Mouse (Mus musculus): Measurements from ENCODE around the gene Epn1.
A peak's percentile ranks its signal among the peaks of the same experiment; 100 is the strongest.
"Not testable (repeated sequence)": the region's sequence is repeated elsewhere in the genome, so short reads cannot be mapped to it uniquely, and the experiment has no call there.

Gene Epn1

GRCm38 (mm10) chr7:5059421-5059820 lies 20.6 kb upstream of the Epn1 start:
- DNase-seq = no peak

- peak; percentile 93 for DNase-seq
These were observed 19.8 kb upstream of the Epn1 start for GRCm38 (mm10) chr7:5060239-5060731.

GRCm38 (mm10) chr7:5060944-5061773 lies 18.9 kb upstream of the Epn1 start:
- DNase-seq = peak; percentile 99

- DNase-seq = peak; percentile 94
These were observed 18.2 kb upstream of the Epn1 start, which contains the start of gene U2af2 for GRCm38 (mm10) chr7:5061774-5062359. U2af2 (plus strand) TSS chr7:5062143.

- DNase-seq = peak; percentile 87
These were observed 17.6 kb upstream of the Epn1 start for GRCm38 (mm10) chr7:5062360-5063001.

- no peak for DNase-seq
These were observed 15.1 kb upstream of the Epn1 start for GRCm38 (mm10) chr7:5064886-5065285.

GRCm38 (mm10) chr7:5073586-5073985 lies 6.4 kb upstream of the Epn1 start:
- no peak for DNase-seq

- no peak for DNase-seq
These were observed 5.1 kb upstream of the Epn1 start for GRCm38 (mm10) chr7:5074984-5075383.

- no peak for DNase-seq
These were observed 3.1 kb upstream of the Epn1 start for GRCm38 (mm10) chr7:5076931-5077330.

- not testable (repeated sequence) for DNase-seq
These were observed 548 bp upstream of the Epn1 start for GRCm38 (mm10) chr7:5079365-5080009.

- no peak for DNase-seq
These were observed 780 bp downstream of the Epn1 start for GRCm38 (mm10) chr7:5080815-5081214.

- DNase-seq = no peak
These were observed 1.2 kb downstream of the Epn1 start for GRCm38 (mm10) chr7:5081241-5081640.

- DNase-seq = no peak
These were observed 1.9 kb downstream of the Epn1 start for GRCm38 (mm10) chr7:5081939-5082338.

- peak; percentile 48 for DNase-seq
These were observed 3.5 kb downstream of the Epn1 start for GRCm38 (mm10) chr7:5083325-5084105.

- DNase-seq = no peak
These were observed 5.5 kb downstream of the Epn1 start for GRCm38 (mm10) chr7:5085512-5085911.

- DNase-seq = peak; percentile 24
These were observed 6.9 kb downstream of the Epn1 start for GRCm38 (mm10) chr7:5086921-5087440.

- no peak for DNase-seq
These were observed 7.9 kb downstream of the Epn1 start for GRCm38 (mm10) chr7:5087886-5088285.

- no peak for DNase-seq
These were observed 9.8 kb downstream of the Epn1 start for GRCm38 (mm10) chr7:5089853-5090252.

- DNase-seq = no peak
These were observed 11.1 kb downstream of the Epn1 start for GRCm38 (mm10) chr7:5091008-5091728.

GRCm38 (mm10) chr7:5092381-5092780 lies 12.3 kb downstream of the Epn1 start:
- no peak for DNase-seq

GRCm38 (mm10) chr7:5092831-5093510 lies 12.9 kb downstream of the Epn1 start:
- DNase-seq = no peak
